Mouse (Mus musculus) embryo, embryonic 10.5 days (tissue): ENCODE data around the gene AU022252.

Experiments
- DNase-seq: peaks from one replicate; pipeline ENCODE4 v3.0.0-alpha.2; 2015; ENCODE audit warnings: low spot score

Gene AU022252

GRCm38 (mm10) chr4:119244468-119245240 lies 12.1 kb upstream of the AU022252 start:
- DNase-seq = no peak

DNA sequence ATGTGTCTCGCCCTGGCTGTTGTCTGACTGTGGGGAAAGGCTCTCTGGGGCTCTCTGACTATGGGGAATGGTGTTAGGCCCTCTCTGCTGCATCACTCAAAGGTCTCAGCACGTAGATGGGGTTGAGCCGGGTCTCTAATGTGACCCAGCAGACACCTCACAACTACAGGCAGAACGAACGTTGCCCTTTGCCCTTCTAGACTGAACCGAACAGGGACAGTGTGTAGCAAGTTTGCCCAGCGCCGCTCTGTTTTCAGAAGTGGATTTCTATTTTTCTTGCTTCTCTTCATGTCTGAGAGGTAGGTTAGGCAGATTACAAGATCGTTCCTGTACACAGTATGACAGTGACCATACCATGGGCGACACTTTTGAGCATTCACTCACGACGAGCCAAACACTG lies 10.1 kb upstream of the AU022252 start:
- no peak for DNase-seq

DNA sequence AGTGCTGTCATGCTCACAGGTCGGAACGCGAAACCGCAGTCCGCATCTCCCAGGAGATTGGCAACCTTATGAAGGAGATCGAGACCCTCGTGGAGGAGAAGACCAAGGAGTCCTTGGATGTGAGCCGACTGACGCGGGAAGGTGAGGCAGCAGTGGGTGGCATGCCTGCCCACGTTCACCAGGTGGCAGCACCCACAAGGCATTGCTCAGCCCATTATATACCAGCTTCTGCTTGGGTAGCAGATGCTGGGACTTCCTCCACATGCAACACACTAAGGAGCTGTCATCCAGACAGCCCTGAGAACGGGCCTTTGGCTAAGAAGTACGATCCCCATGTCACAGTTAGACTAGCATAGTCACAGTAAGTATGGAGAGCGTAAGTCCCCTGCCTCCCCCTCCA lies 9.2 kb upstream of the AU022252 start:
- DNase-seq = no peak

- DNase-seq = peak; percentile 93
These were observed 6.7 kb upstream of the AU022252 start for GRCm38 (mm10) chr4:119239181-119239682.

- no peak for DNase-seq
These were observed 6.1 kb upstream of the AU022252 start for GRCm38 (mm10) chr4:119238661-119239060.

- no peak for DNase-seq
These were observed 1.8 kb upstream of the AU022252 start for GRCm38 (mm10) chr4:119234348-119234747.

GRCm38 (mm10) chr4:119233256-119233901 lies 867 bp upstream of the AU022252 start:
- DNase-seq = peak; percentile 83

DNA sequence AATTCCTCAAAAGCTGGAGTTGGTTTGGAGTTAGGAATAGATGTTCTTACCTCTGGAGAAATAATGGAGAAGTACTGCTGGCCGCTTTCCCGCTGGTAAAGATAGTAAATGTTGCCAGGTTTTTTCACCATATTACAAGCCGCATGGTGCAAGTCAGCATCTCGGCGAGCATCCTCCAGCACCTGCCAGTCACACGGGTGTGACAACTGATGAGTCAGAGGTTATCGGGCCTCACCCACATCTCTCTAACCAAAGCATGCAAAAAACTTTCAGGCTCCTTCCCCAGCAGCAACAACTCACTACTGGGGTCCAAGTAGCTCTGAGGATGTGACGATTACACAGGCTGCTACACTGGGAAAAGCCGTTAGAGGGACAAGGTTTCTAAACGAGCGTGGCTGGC lies 5.8 kb downstream of the AU022252 start:
- no peak for DNase-seq

- DNase-seq = no peak
These were observed 6.8 kb downstream of the AU022252 start for GRCm38 (mm10) chr4:119225719-119226118.

DNA sequence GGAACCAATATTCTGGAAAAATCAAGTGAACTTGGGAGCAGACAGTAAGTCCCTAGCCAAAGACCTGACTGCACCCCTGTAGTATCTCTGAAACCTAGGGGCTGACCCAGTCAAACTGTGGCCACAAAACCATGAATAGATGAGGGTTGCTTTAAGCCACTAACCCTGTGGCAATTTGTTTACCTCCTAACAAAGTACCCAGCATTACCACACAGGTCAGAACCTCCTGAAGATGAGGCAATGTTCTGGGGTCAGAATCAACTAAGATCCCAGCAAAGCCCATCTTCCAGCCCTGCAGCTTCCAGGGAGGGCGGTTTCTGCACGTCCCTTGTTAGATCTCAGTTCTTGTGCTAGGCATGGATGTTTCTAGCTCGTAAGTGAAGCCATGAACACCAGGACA lies 8.0 kb downstream of the AU022252 start:
- no peak for DNase-seq

GRCm38 (mm10) chr4:119223696-119224095 lies 8.8 kb downstream of the AU022252 start:
- peak; percentile 62 for DNase-seq

- peak; percentile 44 for DNase-seq
These were observed 14.3 kb downstream of the AU022252 start, which contains the start of gene Tmem269 for GRCm38 (mm10) chr4:119218169-119218568. Gene Tmem269 (minus strand): TSS chr4:119218217.

- no peak for DNase-seq
These were observed 15.8 kb downstream of the AU022252 start for GRCm38 (mm10) chr4:119216667-119217066.

GRCm38 (mm10) chr4:119204672-119205071 lies 27.8 kb downstream of the AU022252 start:
- peak; percentile 84 for DNase-seq

GRCm38 (mm10) chr4:119198105-119198504 lies 34.4 kb downstream of the AU022252 start:
- no peak for DNase-seq

GRCm38 (mm10) chr4:119195582-119196320 lies 36.8 kb downstream of the AU022252 start:
- DNase-seq = peak; percentile 17

DNA sequence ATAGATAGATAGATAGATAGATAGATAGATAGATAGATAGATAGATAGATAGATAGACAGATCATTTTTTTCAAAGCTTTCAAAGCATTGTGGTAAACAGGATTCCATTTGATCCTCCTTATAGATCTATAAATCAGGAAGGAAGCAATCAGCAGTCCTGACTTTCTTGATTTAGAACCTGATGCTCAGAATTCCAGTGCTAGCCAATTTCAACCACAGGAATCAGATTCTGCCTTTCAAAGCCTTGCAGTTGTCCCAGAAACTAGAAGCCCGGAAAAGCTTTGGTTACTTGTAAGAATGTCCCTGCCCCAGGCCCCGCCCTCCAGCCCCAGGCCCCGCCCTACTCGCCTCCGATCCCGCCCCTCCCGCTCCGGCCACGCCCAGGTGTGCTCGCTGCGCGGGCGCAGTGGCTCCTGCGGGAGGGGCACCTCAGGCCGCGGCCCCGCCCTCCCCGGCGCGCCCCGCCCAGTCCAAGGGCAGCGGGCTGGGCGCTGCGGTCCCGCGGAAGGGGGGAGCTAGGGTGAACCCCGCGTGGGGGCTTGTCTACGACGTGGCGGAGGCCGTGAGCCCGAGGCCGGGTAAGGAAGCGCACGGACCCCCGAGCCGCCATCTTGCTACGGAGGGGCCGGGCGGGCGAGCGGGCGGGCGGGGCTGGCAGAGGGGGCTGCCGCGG lies 37.5 kb downstream of the AU022252 start, which contains the start of gene Svbp:
Gene Svbp, plus strand, starts transcription at position 398 of the 673 bp plus-strand sequence.
- peak; percentile 90 for DNase-seq

DNA sequence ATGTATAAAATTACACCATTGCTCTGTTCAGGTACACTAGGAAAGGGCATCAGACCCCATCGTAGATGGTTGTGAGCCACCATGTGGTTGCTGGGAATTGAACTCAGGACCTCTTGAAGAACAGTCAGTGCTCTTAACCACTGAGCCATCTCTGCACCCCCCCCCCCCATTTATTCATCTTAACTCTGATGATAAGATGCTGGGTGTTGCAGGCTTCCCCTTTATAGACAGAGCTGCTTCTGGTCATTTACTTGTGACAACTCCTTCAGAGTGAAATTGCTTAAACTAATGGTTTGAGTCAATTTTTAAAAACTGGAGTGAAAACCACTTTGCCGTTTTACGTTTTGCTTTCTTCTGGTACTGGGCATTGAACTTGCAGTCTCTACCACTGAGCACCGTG lies 39.8 kb downstream of the AU022252 start:
- no peak for DNase-seq

DNA sequence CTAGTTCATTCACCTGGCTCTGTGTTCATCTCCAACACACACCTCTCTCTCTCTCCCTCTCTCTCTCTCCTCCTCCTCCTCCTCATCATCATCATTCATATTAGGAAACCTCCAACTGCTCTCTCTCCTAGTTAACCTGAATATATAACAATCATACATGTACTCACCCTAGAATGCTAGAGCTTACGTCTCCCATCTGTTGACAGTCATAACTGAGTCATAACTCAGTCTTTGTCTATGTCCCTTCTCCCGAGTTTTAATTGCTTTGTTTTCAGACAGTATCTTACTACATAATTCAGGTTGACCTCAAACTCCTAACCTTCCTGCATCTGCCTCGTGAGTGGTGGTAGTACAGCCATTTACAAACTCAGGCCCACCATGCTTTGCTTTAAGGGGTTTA lies 41.2 kb downstream of the AU022252 start:
- DNase-seq = no peak

DNA sequence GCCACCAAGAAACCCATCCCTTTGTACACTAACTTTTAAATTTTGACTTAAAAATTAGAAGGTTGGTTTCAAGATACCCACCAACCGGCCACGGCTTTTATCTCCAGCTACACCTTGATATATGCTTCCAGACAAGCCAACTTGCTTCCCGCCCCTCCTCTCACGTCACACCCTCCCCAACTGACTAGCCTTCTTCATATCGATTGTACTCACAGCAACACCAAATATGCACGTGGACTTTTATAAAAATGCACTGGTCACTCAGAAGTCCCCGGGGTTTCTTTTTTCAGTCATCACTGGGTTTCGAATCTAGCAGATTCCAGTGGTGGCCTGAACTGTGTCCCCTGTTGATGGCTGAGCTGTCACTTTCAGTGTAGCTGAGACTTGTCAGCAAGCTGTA lies 41.9 kb downstream of the AU022252 start:
- DNase-seq = no peak

- DNase-seq = no peak
These were observed 42.6 kb downstream of the AU022252 start, which contains the start of gene Ermap for GRCm38 (mm10) chr4:119189864-119190263. Gene Ermap (minus strand): TSS chr4:119190011.

- no peak for DNase-seq
These were observed 43.1 kb downstream of the AU022252 start for GRCm38 (mm10) chr4:119189392-119189791.
